Mouse (Mus musculus) bone marrow macrophage, adult 2 months (primary cell): ENCODE data around the gene Itgav. TPM values are rescaled to one million over a fixed set of nuclear protein-coding genes. Genes with fewer than 3 reads are reported as not detected.

Experiments
- H3K27ac ChIP-seq: 2 replicates; pipeline ENCODE4 v1.5.1; 2012; ENCODE audit warnings: low read depth, low read length; ENCODE audit not compliant: insufficient read depth
- H3K4me1 ChIP-seq: 2 replicates; pipeline ENCODE4 v1.6.1; 2012; ENCODE audit warnings: low read length; ENCODE audit not compliant: control insufficient read depth, insufficient read depth
- H3K4me3 ChIP-seq: 2 replicates; pipeline ENCODE4 v1.5.1; 2012; ENCODE audit warnings: mild to moderate bottlenecking, low read length, moderate library complexity; ENCODE audit not compliant: insufficient read depth
- CTCF ChIP-seq: IDR thresholded peaks from 2 replicates; pipeline ENCODE4 v1.5.1; 2012; ENCODE audit warnings: low read depth, mild to moderate bottlenecking, low read length, moderate library complexity
- POLR2A ChIP-seq: IDR thresholded peaks from 2 replicates; pipeline ENCODE4 v1.6.1; 2012; ENCODE audit warnings: mild to moderate bottlenecking, low read depth, low read length, borderline replicate concordance
- polyA plus RNA-seq: library from polyadenylated mRNA; stranded (reverse); fragments of >200 nt; gene quantifications from 2 replicates; pipeline ENCODE4 v1.2.4, GENCODE M21; 2012; ENCODE audit not compliant: missing spikeins, insufficient read depth, insufficient read length

The Itgav gene
- polyA plus RNA-seq: 93.4 and 93.5 TPM in 2 replicates

GRCm38 (mm10) chr2:83723921-83724826 is at the start of gene Itgav:
Gene Itgav, plus strand, starts transcription at chr2:83724397.
- H3K27ac ChIP-seq: peak within 1 kb of the TSS; percentile 84
- peaks cover 36% of the 10 kb centered on the region for H3K4me1 ChIP-seq
- TF ChIP-seq POLR2A (no peak), CTCF (no peak)
- H3K4me3 ChIP-seq: peak within 1 kb of the TSS; percentile 87

GRCm38 (mm10) chr2:83674421-83674820 is 49.8 kb upstream of the Itgav start:
- TF ChIP-seq POLR2A: no peak
- TF ChIP-seq CTCF: no peak

GRCm38 (mm10) chr2:83674896-83675295 is 49.3 kb upstream of the Itgav start:
- no peak overlapping the region for H3K4me3 ChIP-seq
- TF ChIP-seq POLR2A (no peak), CTCF (no peak)
- H3K27ac ChIP-seq: no peak overlapping the region
- peaks cover 21% of the 10 kb centered on the region for H3K4me1 ChIP-seq

More at GRCm38 (mm10) chr2:83674421-83674820, 49.8 kb upstream of the Itgav start:
- Histone ChIP-seq H3K4me1 (peaks cover 21% of the 10 kb centered on the region), H3K27ac (no peak overlapping the region), H3K4me3 (no peak overlapping the region)

- H3K27ac ChIP-seq: no peak overlapping the region
- no peak overlapping the region for H3K4me3 ChIP-seq
- TF ChIP-seq POLR2A: no peak
- TF ChIP-seq CTCF: no peak
- peaks cover 21% of the 10 kb centered on the region for H3K4me1 ChIP-seq
Measured at GRCm38 (mm10) chr2:83675681-83676080, 48.5 kb upstream of the Itgav start.

- Histone ChIP-seq H3K4me3 (no peak overlapping the region), H3K27ac (no peak overlapping the region), H3K4me1 (peaks cover 21% of the 10 kb centered on the region)
- no peak for TF ChIP-seq POLR2A
- no peak for TF ChIP-seq CTCF
Measured at GRCm38 (mm10) chr2:83676226-83676870, 47.8 kb upstream of the Itgav start.

GRCm38 (mm10) chr2:83681332-83681731 is 42.9 kb upstream of the Itgav start:
- no peak for TF ChIP-seq CTCF
- TF ChIP-seq POLR2A: no peak
- no peak overlapping the region for H3K27ac ChIP-seq
- H3K4me1 ChIP-seq: peaks cover 8% of the 10 kb centered on the region
- H3K4me3 ChIP-seq: no peak overlapping the region

- TF ChIP-seq POLR2A (no peak), CTCF (no peak)
- no peak overlapping the region for H3K27ac ChIP-seq
- H3K4me3 ChIP-seq: no peak overlapping the region
- H3K4me1 ChIP-seq: peaks cover 4% of the 10 kb centered on the region
Measured at GRCm38 (mm10) chr2:83681785-83682184, 42.4 kb upstream of the Itgav start.

GRCm38 (mm10) chr2:83682282-83682681 is 41.9 kb upstream of the Itgav start:
- TF ChIP-seq POLR2A (no peak), CTCF (no peak)
- Histone ChIP-seq H3K27ac (no peak overlapping the region), H3K4me1 (peaks cover 4% of the 10 kb centered on the region), H3K4me3 (no peak overlapping the region)

GRCm38 (mm10) chr2:83683731-83684519 is 40.3 kb upstream of the Itgav start:
- peaks cover 4% of the 10 kb centered on the region for H3K4me1 ChIP-seq
- no peak overlapping the region for H3K27ac ChIP-seq
- no peak overlapping the region for H3K4me3 ChIP-seq
- TF ChIP-seq POLR2A: no peak
- no peak for TF ChIP-seq CTCF
